Mouse (Mus musculus) lung, postnatal 36 days (tissue): Measurements from ENCODE around the gene Spg7.
A peak's percentile ranks its signal among the peaks of the same experiment; 100 is the strongest.
"Not testable (repeated sequence)": the region's sequence is repeated elsewhere in the genome, so short reads cannot be mapped to it uniquely, and the experiment has no call there.

Experiments used
- DNase-seq: peaks from one replicate; pipeline ENCODE4 v3.0.0; 2022; ENCODE audit warnings: mixed read lengths

Gene Spg7

GRCm38 (mm10) chr8:123041774-123042105, 21.0 kb upstream of the Spg7 start:
- no peak for DNase-seq

GRCm38 (mm10) chr8:123042158-123042973, 20.4 kb upstream of the Spg7 start, which contains the start of gene Ankrd11:
Ankrd11 (minus strand) TSS chr8:123042277.
- peak; percentile 100 for DNase-seq

GRCm38 (mm10) chr8:123042974-123043625, 19.6 kb upstream of the Spg7 start:
- no peak for DNase-seq

- peak; percentile 62 for DNase-seq
These were observed 18.8 kb upstream of the Spg7 start for GRCm38 (mm10) chr8:123043941-123044340.

- not testable (repeated sequence) for DNase-seq
These were observed 17.9 kb upstream of the Spg7 start for GRCm38 (mm10) chr8:123044743-123045425.

DNA sequence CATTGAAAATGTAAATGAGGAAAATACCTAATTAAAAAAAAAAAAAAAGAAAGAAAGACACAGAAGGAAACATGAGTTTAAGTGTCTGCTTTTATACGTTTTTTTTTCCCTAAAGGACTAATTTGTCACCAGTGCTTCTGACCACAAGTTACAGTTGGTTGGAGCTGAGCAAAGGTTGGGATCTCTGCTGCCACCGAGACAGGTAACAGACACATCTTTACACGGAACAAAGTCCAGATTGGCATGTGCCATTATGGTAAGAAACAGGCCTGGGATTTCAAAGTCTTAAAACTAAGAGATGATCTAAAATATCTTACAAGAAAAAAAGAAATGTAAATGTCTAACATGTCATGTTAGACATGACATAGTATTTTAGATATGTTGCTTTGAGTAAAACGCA, 16.0 kb upstream of the Spg7 start:
- no peak for DNase-seq

- DNase-seq, result no peak
These were observed 14.9 kb upstream of the Spg7 start for GRCm38 (mm10) chr8:123047827-123048226.

- DNase-seq, result peak; percentile 40
These were observed 14.3 kb upstream of the Spg7 start for GRCm38 (mm10) chr8:123048402-123048801.

- no peak for DNase-seq
These were observed 11.3 kb upstream of the Spg7 start for GRCm38 (mm10) chr8:123051458-123051857.

DNA sequence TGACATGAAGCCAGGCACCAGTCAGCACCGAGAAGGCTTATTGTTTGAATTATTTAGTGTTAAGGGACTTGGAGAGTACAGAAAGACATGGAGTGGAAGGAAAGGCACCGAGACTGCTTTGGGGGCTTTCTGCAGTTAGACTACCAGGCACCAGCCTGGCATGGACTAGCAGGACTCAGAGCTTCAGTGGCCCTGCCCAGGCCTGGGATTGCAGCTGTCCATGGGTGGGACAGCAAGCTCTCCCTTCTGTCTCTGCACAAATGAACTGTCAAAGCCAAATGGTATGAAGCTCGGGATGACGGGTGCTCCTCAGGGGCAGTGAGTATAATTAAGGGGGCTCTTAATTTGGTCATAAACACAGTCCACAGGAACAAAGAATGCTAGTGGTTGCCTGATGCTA, 1.3 kb downstream of the Spg7 start:
- DNase-seq, result no peak

DNA sequence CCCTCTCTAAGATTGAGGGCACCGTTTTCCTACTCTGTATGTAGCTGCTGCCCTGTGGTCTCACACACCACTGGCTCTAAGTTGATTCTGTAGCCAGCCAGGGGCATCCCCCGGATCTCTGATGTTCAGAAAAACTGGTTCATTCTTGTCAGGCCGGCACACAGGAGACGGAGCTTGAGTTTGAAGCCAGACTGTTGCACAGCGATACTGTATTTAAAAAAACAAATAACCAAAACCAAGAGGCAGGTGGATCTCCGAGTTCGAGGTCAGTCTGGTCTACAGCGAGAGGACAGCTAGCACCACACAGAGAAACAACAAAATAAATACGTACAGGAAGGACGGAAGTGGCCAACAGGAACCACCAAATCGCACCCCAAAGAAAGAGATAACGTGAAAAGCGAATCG, 2.1 kb downstream of the Spg7 start:
- DNase-seq, result peak; percentile 36

- DNase-seq, result peak; percentile 96
These were observed 2.7 kb downstream of the Spg7 start for GRCm38 (mm10) chr8:123065214-123066100.

DNA sequence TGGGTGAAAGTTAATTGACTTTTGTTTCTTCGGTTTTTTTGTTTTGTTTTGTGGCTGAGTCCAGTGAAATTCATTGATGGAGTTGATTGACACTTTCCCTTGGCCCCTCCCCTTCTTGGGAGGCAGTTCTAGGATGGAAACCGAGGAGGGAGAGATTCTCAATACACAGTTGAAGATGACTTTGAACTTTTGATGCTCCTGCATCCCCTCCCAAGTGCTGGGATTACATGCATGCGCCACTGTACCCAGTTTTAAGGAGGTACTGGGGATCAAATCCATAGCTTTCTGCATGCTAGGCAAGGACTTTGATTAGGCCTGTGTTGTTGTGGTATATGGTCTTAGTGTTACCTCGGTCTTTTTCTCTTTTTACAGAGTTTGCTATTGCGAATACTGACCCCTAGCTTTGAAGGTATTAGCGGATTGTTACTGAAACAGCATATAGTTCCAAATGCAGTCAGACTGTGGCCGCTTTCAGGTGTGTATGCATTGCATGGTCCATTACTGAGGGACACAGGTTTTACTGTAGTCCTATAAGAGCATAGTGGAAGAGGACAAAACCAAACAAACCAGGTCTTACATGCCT, 3.5 kb downstream of the Spg7 start:
- peak; percentile 2 for DNase-seq

DNA sequence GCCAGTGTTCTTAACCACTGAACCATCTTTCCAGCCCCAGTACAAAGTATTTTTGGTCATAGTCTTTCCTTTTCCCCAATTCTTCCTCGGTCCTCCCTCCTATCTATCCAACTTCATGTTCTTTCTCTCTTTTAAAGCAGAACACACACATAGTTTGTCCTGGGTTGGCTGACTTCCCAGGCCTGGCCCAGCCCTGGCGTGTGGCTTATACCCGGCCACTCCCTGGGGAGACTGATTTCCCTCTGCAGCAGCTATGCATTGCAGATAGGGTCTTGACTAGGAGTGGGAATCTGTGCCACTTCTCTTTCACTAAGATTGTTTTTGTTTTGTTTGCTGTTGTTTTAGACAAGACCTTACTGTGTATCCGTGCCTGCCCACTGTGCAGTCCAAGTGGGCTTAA, 8.4 kb downstream of the Spg7 start:
- peak; percentile 25 for DNase-seq

DNA sequence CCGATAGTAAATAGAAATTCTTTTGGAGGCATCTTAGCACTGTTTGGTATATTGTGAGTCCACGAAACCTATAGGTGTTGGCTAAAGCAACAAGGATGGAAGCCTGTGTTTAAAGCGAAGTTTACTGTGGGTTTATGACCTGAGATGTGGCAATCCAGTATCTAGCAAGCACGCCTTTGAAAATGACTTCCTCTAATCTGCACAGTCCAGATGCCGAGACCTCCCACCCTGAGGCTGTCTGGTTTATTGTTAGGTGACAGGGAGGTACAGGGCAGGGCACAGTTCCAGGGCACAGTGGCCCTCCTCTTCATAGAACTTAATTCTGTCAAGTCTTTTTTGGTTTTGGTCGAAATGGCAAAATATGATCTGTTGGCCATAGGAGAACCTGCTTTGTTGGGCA, 14.5 kb downstream of the Spg7 start:
- no peak for DNase-seq

DNA sequence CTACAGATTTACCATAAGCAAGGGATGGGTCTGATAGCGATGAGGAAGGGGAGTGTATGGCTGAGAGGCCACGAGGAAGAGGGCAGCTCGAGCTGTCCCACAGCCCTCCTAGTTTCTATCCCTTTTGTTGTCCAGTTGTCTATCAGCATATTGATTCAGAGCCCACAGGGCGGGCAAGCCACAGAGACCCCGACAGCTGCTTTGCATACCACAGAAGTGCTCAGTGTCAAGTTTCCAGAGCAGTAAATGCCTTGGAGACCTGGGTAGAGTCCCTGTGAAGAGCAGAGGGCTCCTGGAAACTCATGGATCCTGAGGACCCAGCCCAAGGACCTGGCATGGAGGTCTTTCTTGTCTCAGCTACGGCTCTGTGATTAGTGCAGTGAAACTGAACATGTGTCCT, 20.3 kb downstream of the Spg7 start:
- DNase-seq, result no peak

GRCm38 (mm10) chr8:123083610-123084009, 20.9 kb downstream of the Spg7 start:
- DNase-seq, result no peak

GRCm38 (mm10) chr8:123087289-123087688, 24.5 kb downstream of the Spg7 start:
- no peak for DNase-seq

- no peak for DNase-seq
These were observed 34.5 kb downstream of the Spg7 start for GRCm38 (mm10) chr8:123097216-123097615.

DNA sequence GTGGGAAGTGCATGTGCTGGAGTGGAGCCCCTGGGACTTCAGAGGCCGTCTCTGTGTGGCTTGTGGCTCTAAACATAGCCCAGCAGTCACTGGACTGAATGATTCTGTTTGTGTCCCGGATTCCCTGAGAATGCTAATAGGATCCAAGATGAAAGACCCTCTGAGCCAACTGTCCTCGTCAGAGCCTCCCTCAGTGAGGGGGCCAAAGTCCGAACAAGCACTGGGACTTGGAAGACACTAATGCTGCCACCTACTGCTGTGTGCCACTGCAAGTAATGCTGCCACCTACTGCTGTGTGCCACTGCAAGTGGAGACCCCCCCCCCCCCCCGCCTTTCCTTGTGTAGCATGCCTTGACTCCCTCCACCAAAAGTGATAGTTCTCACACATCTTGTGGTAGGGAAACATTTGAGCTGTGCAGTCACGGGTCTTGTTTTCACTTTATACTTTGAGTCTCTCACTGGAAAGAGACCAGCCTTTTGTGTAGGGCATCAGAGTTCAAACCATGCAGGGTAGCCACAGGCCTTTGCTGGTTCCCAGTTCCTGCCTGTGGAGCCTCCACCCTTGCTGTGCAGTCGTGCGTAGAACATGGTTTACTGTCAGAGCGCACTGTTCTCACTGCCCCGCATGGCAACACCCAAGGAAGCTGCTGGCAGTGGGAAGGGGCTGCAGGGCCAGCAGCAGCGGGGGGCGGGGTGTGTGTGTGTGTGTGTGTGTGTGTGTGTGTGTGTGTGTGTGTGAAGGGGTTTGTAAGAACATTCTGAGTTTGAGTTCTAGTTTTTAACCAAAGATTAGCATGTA, 35.2 kb downstream of the Spg7 start:
- DNase-seq, result peak; percentile 47

GRCm38 (mm10) chr8:123100288-123100687, 37.5 kb downstream of the Spg7 start:
- DNase-seq, result no peak

DNA sequence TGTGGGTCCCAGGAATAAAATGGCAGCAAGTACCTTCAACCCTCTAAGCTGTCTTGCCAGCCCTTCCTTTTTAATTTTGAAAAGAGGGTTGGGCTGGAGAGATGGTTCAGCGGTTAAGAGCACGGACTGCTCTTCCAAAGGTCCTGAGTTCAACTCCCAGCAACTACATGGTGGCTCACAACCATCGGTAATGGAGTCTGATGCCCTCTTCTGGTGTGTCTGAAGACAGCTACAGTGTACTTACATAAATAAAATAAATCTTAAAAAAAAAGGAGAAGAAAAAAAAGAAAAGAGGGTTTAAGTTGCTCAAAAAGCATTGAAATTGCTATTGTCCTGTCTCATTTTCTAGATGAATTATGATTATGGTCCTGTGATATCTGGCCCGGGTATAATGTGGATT, 38.5 kb downstream of the Spg7 start:
- no peak for DNase-seq
